Mouse (Mus musculus) heart, adult 2 months (tissue): ENCODE results near the gene Tbc1d19.

Experiments
- CTCF ChIP-seq: fragments of 200-600 bp; IDR thresholded peaks from 2 replicates; pipeline ENCODE4 v1.8.1; 2022; ENCODE audit warnings: antibody characterized with exemption, mild to moderate bottlenecking, moderate library complexity
- POLR2A ChIP-seq: fragments of 200-500 bp; IDR thresholded peaks from 2 replicates; pipeline ENCODE4 v1.6.1; 2011; ENCODE audit warnings: mild to moderate bottlenecking, low read depth, low read length, control low read depth; ENCODE audit not compliant: insufficient read depth

DNA sequence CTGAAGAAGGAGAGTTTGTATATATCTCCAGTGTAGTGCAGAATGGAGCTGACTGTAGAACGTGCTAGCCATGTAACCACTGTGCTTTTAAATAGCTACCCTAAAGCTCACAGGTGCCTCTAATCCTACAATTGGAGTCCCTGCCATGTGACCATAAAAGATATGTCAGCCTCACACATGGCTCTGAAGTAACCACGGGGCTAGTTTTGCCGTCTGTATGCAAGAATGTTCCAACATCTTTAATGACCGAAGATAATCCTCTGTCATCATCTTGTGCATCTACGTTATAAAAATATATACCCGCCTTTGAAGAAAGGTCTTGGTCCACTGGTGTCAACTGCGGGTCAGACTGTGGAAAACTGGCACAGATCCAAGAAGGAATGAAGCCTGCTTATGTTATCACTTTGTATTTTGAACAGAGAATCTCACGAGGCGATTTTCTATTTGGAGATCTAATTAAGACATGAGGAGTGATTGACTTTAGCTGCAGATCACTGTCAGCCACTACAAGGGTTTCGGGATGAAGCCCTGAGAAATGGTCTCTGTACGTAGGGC lies 117.0 kb downstream of the Tbc1d19 start:
- TF ChIP-seq CTCF (no peak), POLR2A (no peak)
